Mouse (Mus musculus): ENCODE measurements around the gene Sox5. TPM values are rescaled to one million over a fixed set of nuclear protein-coding genes. Genes with fewer than 3 reads are reported as not detected.

The Sox5 gene
- total RNA-seq, 2 experiments from 2014 or later: 3.3 to 4.9 TPM

- DNase-seq: no peak
- intact Hi-C loops (cut with DNase I): no loop called here
Observed at GRCm38 (mm10) chr6:143845761-143846160, 936.0 kb downstream of the Sox5 start.

DNA sequence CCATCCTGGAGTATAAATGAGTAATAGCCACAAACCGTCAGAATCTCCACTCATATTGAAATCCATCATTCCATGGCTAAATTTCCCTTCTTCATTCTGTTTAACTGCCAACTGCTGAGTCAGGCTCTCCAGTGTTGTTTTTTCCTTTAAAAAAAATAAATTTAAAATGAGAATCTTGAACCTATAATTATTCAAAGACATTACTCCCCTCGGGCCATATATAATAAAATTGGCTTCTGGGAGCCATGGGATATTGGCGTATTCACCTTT lies 937.1 kb downstream of the Sox5 start:
- intact Hi-C loops (cut with DNase I): no loop called here
- no peak for DNase-seq

- intact Hi-C loops (cut with DNase I): no loop called here
- DNase-seq: no peak
Observed at GRCm38 (mm10) chr6:143843933-143844700, 937.7 kb downstream of the Sox5 start.

DNA sequence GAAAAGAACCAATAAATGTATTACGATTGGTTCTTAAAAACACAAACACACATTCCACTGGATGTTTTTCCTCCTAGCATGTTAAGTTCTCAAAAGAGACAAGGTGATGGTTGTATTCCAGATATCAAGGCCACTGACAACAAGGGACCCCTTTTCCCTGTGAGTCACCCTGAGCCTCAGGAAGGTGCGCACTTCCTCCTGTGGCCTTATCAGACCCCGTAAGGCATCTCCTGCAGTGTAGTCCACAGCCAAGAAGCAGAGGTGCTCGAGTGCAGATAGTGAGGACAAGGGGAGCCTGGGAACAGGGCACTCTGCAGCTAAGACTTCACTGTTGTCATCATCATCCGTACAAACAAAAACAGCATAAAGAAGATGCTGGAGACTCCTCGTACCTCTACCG lies 939.8 kb downstream of the Sox5 start:
- no peak for DNase-seq
- intact Hi-C loops (cut with DNase I): no loop called here

DNA sequence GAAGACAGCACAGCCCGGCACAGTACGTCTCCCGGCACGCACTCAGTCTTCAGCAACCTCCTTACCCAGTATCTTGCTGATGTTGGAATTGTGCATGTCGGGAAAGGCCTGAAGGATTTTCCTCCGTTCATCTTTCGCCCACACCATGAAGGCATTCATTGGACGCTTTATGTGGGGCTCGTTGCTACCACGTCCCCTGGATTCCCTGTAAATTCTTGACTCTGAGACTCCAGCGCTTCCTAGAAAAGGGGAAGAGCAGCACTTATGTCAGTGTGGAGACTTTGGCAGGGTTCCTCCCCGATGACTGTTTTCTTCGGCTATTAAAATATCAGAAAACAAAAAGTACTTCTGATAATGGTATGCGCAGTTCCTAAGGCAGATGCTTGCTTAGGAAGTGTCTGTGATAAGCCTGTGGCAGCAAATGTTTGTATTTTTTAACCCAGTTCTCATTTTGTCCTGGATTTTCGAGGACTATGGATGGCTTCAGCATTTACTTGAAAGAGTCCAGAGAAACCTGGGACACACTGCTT lies 940.6 kb downstream of the Sox5 start:
- intact Hi-C loops (cut with DNase I): no loop called here
- DNase-seq: no peak

- intact Hi-C loops (cut with DNase I): no loop called here
- no peak for DNase-seq
Observed at GRCm38 (mm10) chr6:143838384-143839076, 943.2 kb downstream of the Sox5 start.

DNA sequence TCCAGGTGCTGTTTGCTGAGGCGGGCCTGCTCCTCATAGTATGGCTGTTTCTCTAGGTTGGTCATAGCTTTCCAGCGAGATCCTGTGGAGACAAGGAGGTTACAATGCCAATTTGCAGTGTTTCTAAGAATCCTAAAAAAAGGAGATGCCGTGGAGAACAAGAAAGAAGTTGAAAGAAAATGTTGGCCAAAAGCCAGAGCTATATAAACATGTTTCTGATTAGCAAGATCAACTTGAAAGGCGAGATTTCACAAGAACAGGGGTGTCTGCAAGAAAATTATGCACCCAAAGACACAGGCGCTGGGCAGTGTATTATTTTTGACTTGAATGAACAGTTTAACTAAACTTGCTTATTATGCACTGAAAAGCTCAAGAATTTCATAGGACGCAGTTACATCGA lies 946.4 kb downstream of the Sox5 start:
- no peak for DNase-seq
- intact Hi-C loops (cut with DNase I): no loop called here

- intact Hi-C loops (cut with DNase I): no loop called here
- no peak for DNase-seq
Observed at GRCm38 (mm10) chr6:143833986-143834385, 947.8 kb downstream of the Sox5 start.

- intact Hi-C loops (cut with DNase I): no loop called here
- no peak for DNase-seq
Observed at GRCm38 (mm10) chr6:143833182-143833558, 948.6 kb downstream of the Sox5 start.

GRCm38 (mm10) chr6:143832483-143833181 lies 949.1 kb downstream of the Sox5 start:
- intact Hi-C loops (cut with DNase I): no loop called here
- no peak for DNase-seq

GRCm38 (mm10) chr6:143831246-143831645 lies 950.5 kb downstream of the Sox5 start:
- DNase-seq: no peak
- intact Hi-C loops (cut with DNase I): no loop called here

DNA sequence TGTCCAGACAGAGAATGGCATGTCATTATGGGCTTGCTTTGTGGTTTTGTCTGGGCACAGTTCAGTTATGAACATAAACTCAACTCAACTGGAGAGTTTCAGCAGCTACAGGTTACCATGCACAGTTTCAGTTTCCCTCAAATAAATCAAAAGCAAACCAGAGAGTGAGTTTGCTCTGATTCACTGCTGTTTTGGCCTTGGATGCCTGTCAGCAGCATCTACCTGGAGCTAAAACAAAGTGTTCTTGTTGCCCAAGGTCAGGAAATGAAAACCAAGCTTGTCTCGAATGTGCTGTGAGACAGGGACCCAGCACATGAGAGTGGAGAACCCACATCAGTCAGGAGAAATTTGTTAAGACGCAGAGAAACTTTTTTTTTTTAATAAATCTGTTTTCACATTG lies 951.6 kb downstream of the Sox5 start:
- DNase-seq: no peak
- intact Hi-C loops (cut with DNase I): no loop called here

GRCm38 (mm10) chr6:143826786-143827185 lies 955.0 kb downstream of the Sox5 start:
- DNase-seq: no peak
- intact Hi-C loops (cut with DNase I): no loop called here

- no peak for DNase-seq
- intact Hi-C loops (cut with DNase I): no loop called here
Observed at GRCm38 (mm10) chr6:143825966-143826365, 955.8 kb downstream of the Sox5 start.

- intact Hi-C loops (cut with DNase I): no loop called here
- no peak for DNase-seq
Observed at GRCm38 (mm10) chr6:143825086-143825485, 956.7 kb downstream of the Sox5 start.

DNA sequence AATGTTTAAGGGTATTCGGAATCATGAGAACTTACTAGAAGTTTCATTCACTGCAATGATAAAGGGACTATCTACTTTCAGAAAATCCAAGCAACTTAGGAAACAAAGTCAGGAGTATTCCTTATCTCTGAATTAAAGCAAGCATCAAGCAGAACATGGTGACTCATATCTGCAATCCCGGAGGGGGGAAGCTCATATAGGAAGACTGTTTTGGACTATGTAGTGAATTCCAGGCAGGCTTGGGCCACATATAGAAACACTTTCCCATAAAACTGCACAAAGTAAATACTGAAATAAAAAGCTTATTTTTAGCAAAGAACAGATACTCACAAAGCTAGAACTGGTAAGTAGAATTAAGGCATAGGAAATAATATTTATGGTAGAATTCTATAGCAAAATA lies 993.3 kb downstream of the Sox5 start:
- intact Hi-C loops (cut with DNase I): no loop called here
- DNase-seq: no peak

- intact Hi-C loops (cut with DNase I): no loop called here
Observed at GRCm38 (mm10) chr6:143787360-143787759, 994.4 kb downstream of the Sox5 start.

GRCm38 (mm10) chr6:143785685-143786084 lies 996.1 kb downstream of the Sox5 start:
- DNase-seq: no peak
- intact Hi-C loops (cut with DNase I): no loop called here

More at GRCm38 (mm10) chr6:143787360-143787759, 994.4 kb downstream of the Sox5 start:
- no peak for DNase-seq
